Mouse (Mus musculus): ENCODE results near the gene Bmyc.
A peak's percentile ranks its signal among the peaks of the same experiment; 100 is the strongest.
"Not testable (repeated sequence)": the region's sequence is repeated elsewhere in the genome, so short reads cannot be mapped to it uniquely, and the experiment has no call there.

Bmyc gene

GRCm38 (mm10) chr2:25706643-25707481 is at the start of gene Bmyc:
Gene Bmyc (plus strand): TSS chr2:25706739.
- DNase-seq (ENCODE audit: low spot score in 2 of 2) = peak in 1 of 2 experiments; percentile 54

- no peak for DNase-seq (ENCODE audit: low spot score in 2 of 2)
Measured at GRCm38 (mm10) chr2:25657246-25657645, 49.3 kb upstream of the Bmyc start.

DNA sequence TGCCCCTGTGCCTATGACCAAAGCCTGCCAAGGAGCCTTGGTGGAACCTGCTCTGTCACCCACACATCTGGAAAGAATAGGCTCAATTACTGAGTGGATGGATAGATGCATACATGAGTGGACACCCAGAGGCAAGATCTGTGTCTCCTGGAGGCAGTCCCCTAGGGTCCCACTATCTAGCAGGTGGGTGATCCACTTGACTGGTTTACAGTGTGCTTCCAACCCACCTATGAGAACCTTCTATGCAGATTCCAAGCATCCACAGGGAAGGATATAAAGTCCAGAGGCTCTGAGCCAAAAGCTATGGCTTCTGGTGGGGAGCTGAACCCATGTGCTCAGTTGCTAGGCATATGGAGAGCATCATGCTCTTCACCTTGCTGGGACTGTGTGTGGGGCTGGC is 48.9 kb upstream of the Bmyc start, which contains the start of gene Lcn5:
TSS of gene Lcn5 (plus strand) at position 301 of the 400 bp plus-strand sequence.
- DNase-seq (ENCODE audit: low spot score in 2 of 2) = no peak

DNA sequence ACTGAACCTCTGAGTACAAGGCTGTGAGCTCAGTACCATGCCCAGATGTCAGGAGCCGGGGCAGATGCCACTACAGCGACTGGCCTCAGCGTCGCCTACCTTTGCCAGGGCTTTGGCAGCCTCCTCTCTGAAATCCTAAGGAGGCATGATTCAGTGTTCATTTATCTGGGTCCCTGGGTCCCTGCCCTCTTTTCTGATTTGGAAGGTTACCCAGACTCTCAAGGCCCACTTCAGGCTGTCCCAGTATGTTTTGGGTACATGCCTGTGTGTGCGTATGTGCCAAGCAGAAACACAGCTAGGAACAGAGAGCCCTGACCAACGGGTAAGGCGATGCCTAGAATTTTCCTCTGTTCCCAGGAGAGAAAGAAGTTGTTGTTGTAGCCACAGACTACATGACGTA is 46.3 kb upstream of the Bmyc start:
- DNase-seq (ENCODE audit: low spot score in 2 of 2) = no peak

DNA sequence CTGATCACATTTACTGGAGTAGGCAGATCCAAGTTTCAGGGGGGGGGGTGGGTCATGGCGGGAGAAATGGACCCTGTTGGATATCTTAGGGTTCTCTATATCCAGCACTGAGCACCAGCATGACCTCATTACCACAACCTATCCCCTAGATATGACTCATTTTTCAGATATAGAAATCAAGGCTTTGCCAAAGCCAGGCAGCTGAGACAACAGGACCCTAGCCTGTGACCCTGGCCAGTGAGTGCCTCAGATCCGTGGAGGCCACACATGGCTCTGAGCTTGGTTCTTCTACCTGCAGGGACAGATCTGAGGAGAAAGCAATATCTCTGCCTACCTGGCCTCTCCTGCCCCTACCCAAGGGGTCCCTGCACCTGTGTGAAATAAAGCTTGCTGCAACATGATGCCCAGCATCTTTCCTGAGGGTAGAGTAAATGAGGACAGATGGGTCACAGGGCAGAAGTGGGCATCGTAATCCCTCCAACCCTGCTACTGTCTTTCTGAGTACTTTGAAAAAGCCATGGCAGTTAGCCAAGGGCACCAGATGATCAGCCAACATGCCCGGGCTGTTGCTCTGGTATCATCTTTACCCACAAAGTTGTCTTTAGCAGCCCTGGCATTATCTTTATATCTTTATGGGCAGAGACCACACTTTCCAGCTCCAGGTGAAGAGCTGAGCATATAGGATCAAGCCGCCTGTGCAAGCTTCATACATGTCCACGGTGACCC is 45.1 kb upstream of the Bmyc start:
- no peak for DNase-seq (ENCODE audit: low spot score in 2 of 2)

GRCm38 (mm10) chr2:25663511-25663910 is 43.0 kb upstream of the Bmyc start:
- DNase-seq (ENCODE audit: low spot score in 2 of 2) = peak in 1 of 2 experiments; percentile 34

- DNase-seq (ENCODE audit: low spot score in 2 of 2) = no peak
Measured at GRCm38 (mm10) chr2:25664125-25664524, 42.4 kb upstream of the Bmyc start.

DNA sequence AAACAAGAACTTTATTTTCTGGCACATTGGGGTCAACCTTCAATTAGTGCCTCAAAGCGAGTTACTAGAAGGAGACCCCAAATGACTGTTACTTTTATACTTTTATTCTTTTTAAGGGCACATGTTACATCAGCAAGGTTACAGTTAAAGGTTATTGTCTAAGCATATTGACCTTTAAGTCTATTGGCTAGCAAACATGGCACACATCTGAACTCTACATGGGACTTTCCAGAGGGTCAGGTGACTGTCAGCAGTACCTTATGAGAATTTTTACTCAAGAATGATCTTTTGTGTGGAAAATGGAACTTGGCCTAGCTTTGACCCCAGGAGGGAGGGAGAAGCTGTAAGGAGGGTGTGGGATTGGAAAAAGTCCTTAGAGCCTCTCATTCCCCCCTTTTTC is 40.0 kb upstream of the Bmyc start:
- DNase-seq (ENCODE audit: low spot score in 2 of 2) = no peak

- DNase-seq (ENCODE audit: low spot score in 2 of 2) = no peak
Measured at GRCm38 (mm10) chr2:25676486-25676885, 30.1 kb upstream of the Bmyc start, which contains the start of gene Lcn6. Gene Lcn6 (plus strand): TSS chr2:25676786.

- DNase-seq (ENCODE audit: low spot score in 2 of 2) = no peak
Measured at GRCm38 (mm10) chr2:25679559-25679958, 27.0 kb upstream of the Bmyc start.

DNA sequence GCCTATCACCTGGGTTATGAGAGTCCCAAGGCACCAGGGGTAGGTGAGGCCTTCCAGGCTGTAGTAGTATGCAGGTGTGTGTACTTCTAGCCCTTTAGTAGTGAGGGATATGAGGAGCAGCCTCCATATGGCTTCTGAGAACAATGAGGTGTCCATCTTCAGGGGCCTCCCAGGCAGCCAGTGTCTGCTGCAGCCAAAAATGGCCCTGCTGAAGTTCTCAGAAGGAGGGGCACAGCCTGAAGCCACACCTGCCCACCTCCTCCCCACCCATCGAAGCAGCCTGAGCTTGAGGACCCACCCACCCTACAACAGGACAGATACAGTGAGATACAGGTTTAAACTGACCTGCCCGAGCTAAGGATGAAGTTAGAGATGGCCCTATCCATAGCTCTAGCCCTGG is 24.1 kb upstream of the Bmyc start, which contains the start of gene Lcn10:
TSS of gene Lcn10 (plus strand) at position 301 of the 400 bp plus-strand sequence.
- DNase-seq (ENCODE audit: low spot score in 2 of 2) = no peak

GRCm38 (mm10) chr2:25686941-25687340 is 19.6 kb upstream of the Bmyc start:
- DNase-seq (ENCODE audit: low spot score in 2 of 2) = no peak

DNA sequence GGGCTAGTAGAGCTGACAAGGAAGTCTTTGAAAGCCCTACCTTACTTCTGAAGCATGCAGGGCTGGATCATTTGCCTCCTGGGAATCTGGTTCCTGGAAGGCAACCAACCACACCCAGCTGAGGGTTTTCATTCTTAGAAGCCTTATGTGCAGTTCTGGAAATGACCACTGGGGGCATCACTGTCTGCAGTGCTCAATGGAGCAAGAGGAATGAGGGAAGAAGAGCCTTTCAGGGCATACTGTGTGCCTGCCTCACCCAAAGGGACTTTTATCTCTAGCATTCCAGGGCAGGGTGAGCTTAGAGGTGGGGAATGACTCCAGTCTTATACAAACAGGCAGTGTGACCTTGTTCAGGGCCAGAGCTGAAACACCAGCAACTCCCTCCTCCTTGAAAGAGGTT is 11.9 kb upstream of the Bmyc start:
- peak in 1 of 2 experiments; percentile 42 for DNase-seq (ENCODE audit: low spot score in 2 of 2)

- no peak for DNase-seq (ENCODE audit: low spot score in 2 of 2)
Measured at GRCm38 (mm10) chr2:25696951-25697350, 9.6 kb upstream of the Bmyc start.

DNA sequence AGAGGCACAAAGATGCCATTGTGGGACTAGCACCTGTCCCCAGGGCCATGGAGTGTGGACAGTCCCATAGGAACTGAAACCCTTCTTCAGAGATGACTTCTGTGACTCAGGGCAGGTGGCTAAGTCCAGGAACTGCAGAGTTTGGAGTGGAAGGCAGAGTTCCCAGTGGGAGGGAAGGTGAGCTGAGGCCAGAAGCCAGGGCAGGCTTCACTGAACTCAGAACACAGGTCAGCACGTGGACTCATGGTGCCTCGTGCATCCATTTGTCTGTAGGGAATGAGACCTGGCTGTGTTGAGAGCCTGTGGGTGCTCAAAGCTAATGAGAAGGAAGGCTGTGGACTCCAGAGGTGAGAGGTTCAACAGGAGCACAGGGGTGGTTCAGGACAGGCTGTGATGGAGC is 7.8 kb upstream of the Bmyc start:
- DNase-seq (ENCODE audit: low spot score in 2 of 2) = no peak

- not testable (repeated sequence) for DNase-seq (ENCODE audit: low spot score in 2 of 2)
Measured at GRCm38 (mm10) chr2:25699743-25700142, 6.8 kb upstream of the Bmyc start, which contains the start of gene Obp2a. Gene Obp2a (plus strand): TSS chr2:25700043.

DNA sequence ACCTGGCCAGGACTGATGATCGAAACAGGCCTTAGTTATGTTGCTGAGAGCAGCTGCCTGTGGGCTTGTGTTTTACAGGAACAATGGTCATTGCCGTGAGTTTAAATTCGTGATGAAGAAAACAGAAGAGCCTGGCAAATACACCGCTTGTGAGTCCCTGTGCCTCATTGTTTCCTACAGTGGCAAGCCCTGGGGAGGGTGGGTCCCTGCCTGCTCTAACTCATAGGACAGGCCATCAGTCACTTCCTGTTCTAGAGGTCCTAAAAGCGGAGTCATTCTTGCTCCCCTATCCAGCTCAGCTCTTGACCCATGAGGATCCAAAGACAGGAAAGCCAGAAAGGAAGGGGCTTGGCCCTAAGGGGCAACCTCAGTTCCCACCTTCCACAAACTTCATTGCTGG is 5.5 kb upstream of the Bmyc start:
- DNase-seq (ENCODE audit: low spot score in 2 of 2) = no peak

- DNase-seq (ENCODE audit: low spot score in 2 of 2) = no peak
Measured at GRCm38 (mm10) chr2:25703706-25704105, 2.8 kb upstream of the Bmyc start.

- peak in 1 of 2 experiments; percentile 27 for DNase-seq (ENCODE audit: low spot score in 2 of 2)
Measured at GRCm38 (mm10) chr2:25708121-25708520, 1.6 kb downstream of the Bmyc start.

DNA sequence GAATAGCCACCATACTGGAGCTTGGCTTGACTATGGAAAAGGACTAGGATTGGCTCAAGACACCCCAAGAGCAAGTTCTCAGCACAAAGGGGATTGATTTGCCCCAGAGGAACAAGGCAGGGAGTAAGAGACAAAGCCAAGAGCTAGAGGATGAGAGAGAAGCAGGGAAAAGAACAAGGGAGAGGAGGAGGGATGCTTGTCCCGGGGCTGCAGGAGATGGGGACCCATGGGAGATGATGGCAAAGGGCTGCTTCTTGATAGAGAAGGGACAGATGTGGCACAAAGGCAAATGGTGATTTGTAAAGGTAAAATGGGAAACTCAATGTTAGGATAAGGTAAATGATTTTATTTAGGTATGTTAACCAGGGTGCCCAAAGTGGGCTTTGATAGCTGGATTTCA is 2.5 kb downstream of the Bmyc start:
- DNase-seq (ENCODE audit: low spot score in 2 of 2) = not testable (repeated sequence)

GRCm38 (mm10) chr2:25709791-25710190 is 3.3 kb downstream of the Bmyc start:
- not testable (repeated sequence) for DNase-seq (ENCODE audit: low spot score in 2 of 2)

DNA sequence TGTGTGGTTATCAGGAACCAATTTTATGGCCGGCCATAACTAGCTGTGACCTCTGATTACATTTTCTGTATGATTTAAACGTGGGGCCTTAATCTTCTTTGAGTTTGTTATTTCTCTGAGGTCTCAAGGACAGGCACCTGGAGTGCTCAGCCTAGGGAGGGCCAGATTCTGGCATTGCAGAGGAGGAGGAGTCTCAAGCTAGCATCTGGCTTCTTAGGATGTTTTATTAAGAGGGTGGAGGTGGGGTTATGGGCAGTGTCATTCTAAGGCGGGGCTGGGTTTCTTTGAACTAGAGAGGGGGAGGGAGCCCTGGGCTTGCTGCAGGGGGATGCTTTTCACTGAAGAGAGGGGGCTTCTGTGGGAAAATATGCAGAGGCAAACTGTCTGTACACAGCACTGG is 5.1 kb downstream of the Bmyc start:
- not testable (repeated sequence) for DNase-seq (ENCODE audit: low spot score in 2 of 2)

DNA sequence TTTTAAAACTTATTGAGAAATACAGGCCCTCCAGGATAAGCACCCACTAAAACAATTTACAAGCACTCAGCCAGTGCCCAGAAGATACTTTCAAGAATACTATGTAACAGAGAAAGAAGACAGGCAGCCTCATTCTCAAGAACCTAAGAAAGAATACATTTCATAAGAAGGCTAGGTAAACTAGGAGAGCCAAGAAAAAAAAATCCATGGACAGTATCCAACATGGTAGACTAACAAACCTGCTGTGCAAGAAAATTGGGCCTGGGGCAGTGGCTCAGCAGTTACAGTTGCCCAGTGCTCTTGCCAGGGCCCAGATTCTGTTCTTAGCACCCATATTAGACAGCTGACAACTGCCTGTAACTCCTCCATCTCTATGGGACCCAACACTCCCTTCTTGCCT is 10.7 kb downstream of the Bmyc start:
- no peak for DNase-seq (ENCODE audit: low spot score in 2 of 2)
